Mouse (Mus musculus) megakaryocyte-erythroid progenitor cell, adult 5 weeks (primary cell): ENCODE measurements around the gene Srcin1. TPM values are rescaled to one million over a fixed set of nuclear protein-coding genes. Genes with fewer than 3 reads are reported as not detected.

ENCODE experiments used
- polyA plus RNA-seq: library from polyadenylated mRNA; stranded (reverse); fragments of >175 nt; gene quantifications from 2 replicates; pipeline ENCODE4 v1.2.3, GENCODE M21; 2012

The Srcin1 gene
- polyA plus RNA-seq = 0.06 and 0.08 TPM in 2 replicates

DNA sequence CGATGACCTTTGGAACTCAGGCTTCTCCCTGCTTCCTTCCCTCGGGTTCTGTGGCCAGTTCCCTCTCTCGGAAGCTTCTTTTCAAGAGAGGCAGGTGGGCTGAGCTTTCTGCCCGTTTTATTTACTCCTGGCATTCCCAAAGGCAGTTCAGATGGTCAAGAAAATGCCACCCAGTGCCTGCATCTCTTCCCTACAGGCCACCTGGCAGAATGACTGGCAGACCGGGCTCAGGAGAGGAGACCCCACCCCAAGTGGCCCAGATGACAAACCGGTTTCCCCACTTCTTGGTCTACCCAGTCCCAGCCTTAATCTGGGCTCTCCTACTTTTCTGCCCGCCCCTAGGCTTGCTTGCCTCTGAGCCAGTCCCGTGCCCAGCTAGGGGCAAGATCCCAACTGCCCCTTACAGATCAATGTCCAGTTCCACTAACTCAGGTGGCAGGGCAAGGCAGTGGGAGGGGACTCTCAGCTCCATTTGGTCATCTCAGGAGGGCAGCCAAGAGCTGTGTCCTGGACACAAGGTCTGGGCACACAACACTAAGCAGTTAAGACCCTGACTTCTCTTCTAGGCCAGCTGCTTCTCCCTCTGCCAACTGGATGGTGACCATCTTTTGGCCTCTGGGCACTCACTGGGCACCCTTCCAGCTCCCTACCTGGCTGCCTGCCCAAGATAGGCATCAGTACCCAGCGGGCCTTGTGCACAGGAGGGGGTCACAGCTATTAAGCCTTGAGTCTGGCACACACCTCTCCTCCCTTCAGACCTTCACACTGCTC lies at the start of gene Srcin1:
TSS of gene Srcin1 (minus strand) at position 51 of the 771 bp plus-strand sequence.

DNA sequence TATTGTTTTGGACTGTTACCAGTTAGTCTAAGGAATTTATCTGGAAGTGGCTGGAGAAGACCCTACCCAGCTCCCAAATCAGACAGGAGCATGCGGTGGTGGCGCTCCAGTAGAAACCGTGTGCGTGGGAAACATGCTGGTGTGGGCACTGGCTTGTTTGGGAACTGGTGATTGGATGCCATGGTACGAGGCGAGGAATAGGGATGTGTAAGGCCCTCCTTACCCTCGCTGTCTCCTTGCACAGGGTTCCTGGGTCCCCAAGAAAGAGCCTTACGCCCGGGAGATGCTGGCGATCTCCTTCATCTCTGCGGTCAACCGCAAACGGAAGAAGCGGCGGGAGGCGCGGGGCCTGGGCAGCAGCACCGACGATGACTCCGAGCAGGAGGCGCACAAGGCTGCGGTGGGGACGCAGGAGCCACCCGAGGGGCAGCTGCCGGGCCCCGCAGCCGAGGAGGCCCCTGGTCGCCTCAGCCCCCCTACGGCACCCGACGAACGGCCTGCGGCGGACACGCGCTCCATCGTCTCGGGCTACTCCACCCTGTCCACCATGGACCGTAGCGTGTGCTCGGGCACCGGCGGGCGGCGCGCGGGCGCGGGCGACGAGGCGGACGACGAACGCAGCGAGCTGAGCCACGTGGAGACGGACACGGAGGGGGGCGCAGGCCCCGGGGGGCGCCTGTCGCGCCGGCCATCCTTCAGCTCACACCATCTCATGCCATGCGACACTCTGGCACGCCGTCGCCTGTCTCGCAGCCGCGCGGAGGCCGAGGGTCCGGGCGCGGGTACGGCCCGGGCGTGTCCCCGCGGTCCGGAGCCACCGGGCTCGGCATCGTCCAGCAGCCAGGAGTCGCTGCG lies 75.9 kb downstream of the Srcin1 start, which contains the start of gene 4933428G20Rik:
TSS of gene 4933428G20Rik (minus strand) at position 476 of the 855 bp plus-strand sequence.

Other genes starting within 250 kb of the Srcin1 start
- gene Gpr179, start 224.1 kb downstream of the Srcin1 start, polyA plus RNA-seq = 0.12 and 0.13 TPM in 2 replicates
- gene Socs7, start 213.6 kb downstream of the Srcin1 start, polyA plus RNA-seq = 6.2 and 8.5 TPM in 2 replicates
- gene Arhgap23, start 160.7 kb downstream of the Srcin1 start, polyA plus RNA-seq = 41.8 and 52.7 TPM in 2 replicates
- gene 4933428G20Rik, start 75.8 kb downstream of the Srcin1 start, polyA plus RNA-seq = not detected in 2 replicates
- gene Epop, start 53.5 kb upstream of the Srcin1 start, polyA plus RNA-seq = 70.9 and 85.9 TPM in 2 replicates
- 23.3 and 35.3 TPM in 2 replicates for gene Mllt6, start 87.2 kb upstream of the Srcin1 start, polyA plus RNA-seq
- gene Cisd3, start 109.6 kb upstream of the Srcin1 start, polyA plus RNA-seq = 3.0 and 3.4 TPM in 2 replicates
- 40.8 and 63.4 TPM in 2 replicates for gene Pcgf2, start 124.3 kb upstream of the Srcin1 start, polyA plus RNA-seq
- 44.8 and 47.2 TPM in 2 replicates for gene Psmb3, start 127.2 kb upstream of the Srcin1 start, polyA plus RNA-seq
- 28.9 TPM in 2 replicates for gene Pip4k2b, start 168.5 kb upstream of the Srcin1 start, polyA plus RNA-seq
- 15.8 and 22.4 TPM in 2 replicates for gene Cwc25, start 190.4 kb upstream of the Srcin1 start, polyA plus RNA-seq
- not detected in 2 replicates for gene 1700001P01Rik, start 199.7 kb upstream of the Srcin1 start, polyA plus RNA-seq
- 286 and 333 TPM in 2 replicates for gene Rpl23, start 206.3 kb upstream of the Srcin1 start, polyA plus RNA-seq
- 99.3 and 122 TPM in 2 replicates for gene Lasp1, start 222.8 kb upstream of the Srcin1 start, polyA plus RNA-seq